Mouse (Mus musculus) CH12.LX (cell line): ENCODE results near the gene Aldoart2. TPM values are rescaled to one million over a fixed set of nuclear protein-coding genes. Genes with fewer than 3 reads are reported as not detected.
A peak's percentile ranks its signal among the peaks of the same experiment; 100 is the strongest.

Experiments used
- DNase-seq: peaks from one replicate; pipeline ENCODE4 v3.0.0-alpha.2; 2013; ENCODE audit errors: extremely low read depth
- H3K27ac ChIP-seq: 2 replicates; pipeline ENCODE4 v1.5.1; 2012; ENCODE audit warnings: low read depth, mild to moderate bottlenecking, control low read depth, moderate library complexity; ENCODE audit not compliant: insufficient read depth
- H3K27me3 ChIP-seq: replicated peaks from 2 replicates; pipeline ENCODE3; 2012; ENCODE audit warnings: inconsistent platforms
- H3K36me3 ChIP-seq, 2 experiments: replicated peaks in 1 of 2; 2 replicates each; pipeline versions ENCODE3 to v1.6.1; 2012; ENCODE audit warnings: inconsistent platforms in 1 of 2, low read length in 1 of 2, mild to moderate bottlenecking in 1 of 2, mixed read lengths in 1 of 2, moderate library complexity in 1 of 2; ENCODE audit not compliant: control insufficient read depth in 1 of 2, insufficient read depth in 1 of 2
- H3K4me1 ChIP-seq, 2 experiments: 2 replicates each; pipeline ENCODE4 v1.6.1; 2012; ENCODE audit warnings: inconsistent platforms in 1 of 2, moderate library complexity in 1 of 2; ENCODE audit not compliant: insufficient read depth in 2 of 2, control insufficient read depth in 1 of 2
- H3K4me2 ChIP-seq: 2 replicates; pipeline ENCODE4 v1.6.1; 2012; ENCODE audit warnings: low read depth, mild to moderate bottlenecking, control low read depth; ENCODE audit not compliant: poor library complexity, insufficient read depth, severe bottlenecking
- H3K4me3 ChIP-seq, 3 experiments: fragments of 150-350 bp in 1 of 3; sonication (generic) in 1 of 3; replicated peaks in 1 of 3; 2 replicates each; pipeline versions ENCODE3 to v1.5.1; 2011 to 2012; ENCODE audit warnings: low read depth in 2 of 3, low read length in 2 of 3, mild to moderate bottlenecking in 2 of 3, moderate library complexity in 2 of 3, control low read depth in 1 of 3, improper control_type of control experiment in 1 of 3, inconsistent platforms in 1 of 3, mixed read lengths in 1 of 3; ENCODE audit not compliant: poor library complexity in 1 of 3
- H3K79me2 ChIP-seq: replicated peaks from 2 replicates; pipeline ENCODE4 v1.6.1; 2012; ENCODE audit warnings: mild to moderate bottlenecking, moderate library complexity; ENCODE audit not compliant: control insufficient read depth, poor library complexity, insufficient read depth, severe bottlenecking; ENCODE audit errors: extremely low read depth
- H3K9ac ChIP-seq: 2 replicates; pipeline ENCODE4 v1.6.1; 2012; ENCODE audit warnings: low read depth, mild to moderate bottlenecking, control low read depth, moderate library complexity; ENCODE audit not compliant: insufficient read depth
- H3K9me3 ChIP-seq: replicated peaks from 2 replicates; pipeline ENCODE3; 2012; ENCODE audit warnings: low read length, inconsistent platforms, mixed read lengths
- BHLHE40 ChIP-seq: IDR thresholded peaks from 2 replicates; pipeline ENCODE4 v1.6.1; 2011; ENCODE audit warnings: mild to moderate bottlenecking, low read depth, low read length, improper control_type of control experiment
- CHD1 ChIP-seq: IDR thresholded peaks from 2 replicates; pipeline ENCODE4 v1.6.1; 2012; ENCODE audit warnings: low read depth, low read length, improper control_type of control experiment, inconsistent platforms
- CHD2 ChIP-seq: IDR thresholded peaks from 2 replicates; pipeline ENCODE4 v1.6.1; 2011; ENCODE audit warnings: low read length, improper control_type of control experiment
- ELF1 ChIP-seq: IDR thresholded peaks from 2 replicates; pipeline ENCODE4 v1.6.1; 2014; ENCODE audit warnings: low read depth, mild to moderate bottlenecking, inconsistent platforms, low read length, improper control_type of control experiment
- GABPA ChIP-seq: IDR thresholded peaks from 2 replicates; pipeline ENCODE4 v1.6.1; 2012; ENCODE audit warnings: low read depth, low read length, improper control_type of control experiment, inconsistent platforms; ENCODE audit not compliant: insufficient replicate concordance
- IRF4 ChIP-seq: IDR thresholded peaks from 2 replicates; pipeline ENCODE4 v1.6.1; 2014; ENCODE audit warnings: low read depth, mild to moderate bottlenecking, inconsistent platforms, low read length, improper control_type of control experiment
- JUND ChIP-seq: conservative IDR thresholded peaks from 2 replicates; pipeline ENCODE4 v1.6.1; 2011; ENCODE audit warnings: low read depth, low read length, improper control_type of control experiment
- MAFK ChIP-seq: IDR thresholded peaks from 2 replicates; pipeline ENCODE4 v1.6.1; 2011; ENCODE audit warnings: low read length, improper control_type of control experiment; ENCODE audit not compliant: insufficient replicate concordance
- MAX ChIP-seq: IDR thresholded peaks from 2 replicates; pipeline ENCODE4 v1.6.1; 2011; ENCODE audit warnings: low read length, improper control_type of control experiment
- MAZ ChIP-seq: IDR thresholded peaks from 2 replicates; pipeline ENCODE4 v1.6.1; 2012; ENCODE audit warnings: low read depth, mild to moderate bottlenecking, inconsistent platforms, low read length, improper control_type of control experiment, moderate library complexity
- MEF2A ChIP-seq: IDR thresholded peaks from 2 replicates; pipeline ENCODE4 v1.6.1; 2014; ENCODE audit warnings: low read depth, mild to moderate bottlenecking, inconsistent platforms, low read length, improper control_type of control experiment, borderline replicate concordance
- MXI1 ChIP-seq: IDR thresholded peaks from 2 replicates; pipeline ENCODE4 v1.6.1; 2011; ENCODE audit warnings: mild to moderate bottlenecking, low read depth, low read length, improper control_type of control experiment
- MYC ChIP-seq: IDR thresholded peaks from 2 replicates; pipeline ENCODE4 v1.6.1; 2011; ENCODE audit warnings: low read depth, mild to moderate bottlenecking, improper control_type of control experiment, low read length
- POLR2A ChIP-seq: IDR thresholded peaks from 2 replicates; pipeline ENCODE4 v1.6.1; 2011; ENCODE audit warnings: low read depth, mild to moderate bottlenecking, improper control_type of control experiment, low read length
- POLR2AphosphoS2 ChIP-seq: IDR thresholded peaks from 2 replicates; pipeline ENCODE4 v1.6.1; 2011; ENCODE audit warnings: low read depth, low read length, improper control_type of control experiment
- RAD21 ChIP-seq: IDR thresholded peaks from 2 replicates; pipeline ENCODE4 v1.6.1; 2011; ENCODE audit warnings: low read depth, mild to moderate bottlenecking, low read length, improper control_type of control experiment, moderate library complexity
- RCOR1 ChIP-seq: conservative IDR thresholded peaks from 2 replicates; pipeline ENCODE4 v1.6.1; 2012; ENCODE audit warnings: low read depth, mild to moderate bottlenecking, inconsistent platforms, low read length, improper control_type of control experiment
- TCF12 ChIP-seq: IDR thresholded peaks from 2 replicates; pipeline ENCODE4 v1.6.1; 2014; ENCODE audit warnings: low read depth, mild to moderate bottlenecking, inconsistent platforms, low read length, improper control_type of control experiment
- ZC3H11A ChIP-seq: IDR thresholded peaks from 2 replicates; pipeline ENCODE4 v1.6.1; 2012; ENCODE audit warnings: low read depth, mild to moderate bottlenecking, inconsistent platforms, low read length, improper control_type of control experiment
- ZMIZ1 ChIP-seq: IDR thresholded peaks from 2 replicates; pipeline ENCODE4 v1.6.1; 2012; ENCODE audit warnings: low read depth, mild to moderate bottlenecking, inconsistent platforms, low read length, improper control_type of control experiment
- ZNF384 ChIP-seq: IDR thresholded peaks from 2 replicates; pipeline ENCODE4 v1.6.1; 2012; ENCODE audit warnings: low read depth, low read length, improper control_type of control experiment, inconsistent platforms
- dilution Hi-C: fragments of 300-500 bp; cut with MboI; formaldehyde crosslinking; loops from 2 replicates; pipeline ENCODE4 v1.14.3; 2020; ENCODE audit warnings: low sequenced_read_pairs; ENCODE audit not compliant: extremely low pct_unique_long_range_greater_than_20kb, extremely low pct_ligation_motif_present
- in situ Hi-C: fragments of 300-500 bp; cut with MboI; formaldehyde crosslinking; loops from 3 replicates; pipeline ENCODE4 v1.14.3; 2019; ENCODE audit warnings: low sequenced_read_pairs, low pct_ligation_motif_present, low pct_unique_long_range_greater_than_20kb, mixed read lengths
- polyA plus RNA-seq: library from polyadenylated mRNA; unstranded; fragments of >175 nt; gene quantifications from 2 replicates; pipeline ENCODE4 v1.2.1, GENCODE M21; 2012; ENCODE audit warnings: low read depth; ENCODE audit not compliant: insufficient read length
- total RNA-seq, 2 experiments: library from RNA; depleted of rRNA; stranded (reverse); fragments of 300-350 nt in 1 of 2; fragments of >200 nt in 1 of 2; gene quantifications; 2 replicates each; pipeline ENCODE4 v1.2.3; 2012 to 2014

Aldoart2 gene
- total and polyA plus RNA-seq, 3 experiments, result not detected

GRCm38 (mm10) chr12:55557866-55558265 is 7.2 kb upstream of the Aldoart2 start:
- in situ Hi-C loops (no loop called here), dilution Hi-C loops (no loop called here)
- no peaks in the 10 kb centered on the region for H3K9me3 ChIP-seq
- TF ChIP-seq CHD2 (no peak), CHD1 (no peak), ZNF384 (no peak), MAZ (no peak), JUND (no peak), BHLHE40 (no peak), ZC3H11A (no peak), TCF12 (no peak), MAFK (no peak), POLR2AphosphoS2 (no peak), POLR2A (no peak), ZMIZ1 (no peak), MEF2A (no peak), RCOR1 (no peak), IRF4 (no peak), MAX (no peak), ELF1 (no peak), RAD21 (no peak), MYC (no peak)
- 0 out of 2 replicates have a peak, but pooled peaks cover 3% of the 10 kb centered on the region for H3K79me2 ChIP-seq
- no peak overlapping the region for H3K9ac ChIP-seq
- peaks cover 5 to 10% of the 10 kb centered on the region in 2 experiments; a peak in 3 of 4 replicates for H3K4me1 ChIP-seq
- no peak overlapping the region for H3K4me3 ChIP-seq
- no peak overlapping the region for H3K4me2 ChIP-seq
- H3K27me3 ChIP-seq, result no peaks in the 10 kb centered on the region
- H3K27ac ChIP-seq, result no peak overlapping the region
- DNase-seq, result no peak
- no peaks in the 10 kb centered on the region for H3K36me3 ChIP-seq

- no peak for DNase-seq
- dilution Hi-C loops, result no loop called here
- no peak for TF ChIP-seq GABPA
- peak; percentile 51; the same call in 1 of the 2 replicates for TF ChIP-seq ZNF384
- TF ChIP-seq ELF1, result no peak
- TF ChIP-seq MXI1, result no peak
- TF ChIP-seq, all 38 proteins: peak for 1
- Histone ChIP-seq H3K9me3 (no peaks in the 10 kb centered on the region), H3K27ac (no peak overlapping the region), H3K36me3 (no peaks in the 10 kb centered on the region), H3K9ac (no peak overlapping the region), H3K79me2 (0 out of 2 replicates have a peak, but pooled peaks cover 3% of the 10 kb centered on the region), H3K4me1 (peaks cover 5 to 10% of the 10 kb centered on the region in 2 experiments; a peak in 3 of 4 replicates), H3K27me3 (no peaks in the 10 kb centered on the region), H3K4me2 (peak overlapping the region; percentile 80; the same call in 1 of the 2 replicates), H3K4me3 (no peak overlapping the region)
- in situ Hi-C loops, result no loop called here
These were observed 5.7 kb upstream of the Aldoart2 start for GRCm38 (mm10) chr12:55559184-55559855.
